ENCODE assay signal across 11 mouse cellular contexts in the genomic region with DNA sequence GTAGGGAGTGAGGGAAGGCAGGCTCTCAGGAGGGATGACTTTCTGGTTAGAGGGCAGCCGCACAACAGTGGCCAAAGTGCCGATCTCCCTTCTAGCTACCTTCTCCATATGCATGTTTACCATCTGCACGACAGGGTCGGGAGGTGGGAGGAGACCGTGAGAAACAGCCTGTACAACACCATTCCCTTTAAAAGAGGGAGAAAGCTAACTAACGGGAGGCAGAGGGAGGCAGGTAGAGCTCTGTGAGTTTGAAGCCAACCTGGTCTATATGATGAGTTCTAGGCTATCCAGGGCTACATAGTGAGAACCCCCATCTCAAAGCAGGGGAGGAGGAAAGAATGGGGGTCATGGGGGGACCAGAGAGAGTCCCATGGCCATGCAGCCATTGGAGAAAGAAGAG. TPM values are rescaled to one million over a fixed set of nuclear protein-coding genes. Genes with fewer than 3 reads are reported as not detected.
DNase-seq lines count a peak whose midpoint lies in the region; ATAC-seq and TF ChIP-seq lines count a peak whose summit lies in the region.
"Had no signal": no experiment of that assay in that cellular context is flagged by ENCODE, and none has a peak within 500 bp of the region (broad histone marks: within the 10 kb centered on the region; RNA-seq: fewer than 3 reads in every experiment).

No protein-coding gene starts in this region.

- no peak for TF ChIP-seq CTCF in kidney, adult 2 months (conservative IDR thresholded peaks at IDR 0.05; ENCODE audit: insufficient read depth, insufficient read length, low read depth, low read length)
- no peak for TF ChIP-seq CTCF in CH12.LX (conservative IDR thresholded peaks at IDR 0.05 in 1 of 2, IDR thresholded peaks at IDR 0.05 in 1 of 2; ENCODE audit: low read depth in 2 of 2, low read length in 2 of 2)
- TF ChIP-seq CTCF in G1E (IDR thresholded peaks at IDR 0.05; ENCODE audit: low read depth, low read length): no peak

- no peaks in the 10 kb centered on the region for H3K27me3 ChIP-seq in kidney, adult 2 months (replicated peaks; ENCODE audit: control insufficient read depth, insufficient read depth, low read length)
- H3K27me3 ChIP-seq in CH12.LX (replicated peaks): no peaks in the 10 kb centered on the region
- H3K27me3 ChIP-seq in G1E (ENCODE audit: insufficient read depth, low read length): no peaks in the 10 kb centered on the region
- H3K27me3 ChIP-seq in liver, embryonic 12.5 days (replicated peaks): peaks cover 64% of the 10 kb centered on the region
- peaks cover 72% of the 10 kb centered on the region for H3K27me3 ChIP-seq in neural tube, embryonic 15.5 days (replicated peaks)

- H3K27ac ChIP-seq in kidney, adult 2 months (ENCODE audit: insufficient read depth, low read depth, low read length): peak overlapping the region; percentile 65
- H3K27ac ChIP-seq in CH12.LX (ENCODE audit: insufficient read depth, low read depth): peak overlapping the region; percentile 97
- peak overlapping the region; percentile 79 for H3K27ac ChIP-seq in liver, embryonic 12.5 days
- no peak overlapping the region for H3K27ac ChIP-seq in neural tube, embryonic 15.5 days (replicated peaks)
- H3K27ac ChIP-seq: forebrain, embryonic 12.5 days; hindbrain, embryonic 14.5 days had no signal

- peaks cover 7% of the 10 kb centered on the region for H3K9me3 ChIP-seq in CH12.LX (replicated peaks; ENCODE audit: low read length)
- peaks cover 5% of the 10 kb centered on the region for H3K9me3 ChIP-seq in G1E (replicated peaks)
- H3K9me3 ChIP-seq in liver, embryonic 12.5 days (replicated peaks): no peaks in the 10 kb centered on the region
- H3K9me3 ChIP-seq in neural tube, embryonic 15.5 days (replicated peaks): no peaks in the 10 kb centered on the region
- H3K9me3 ChIP-seq: forebrain, embryonic 12.5 days had no signal

- DNase-seq in kidney, adult 2 months: no peak
- no peak for DNase-seq in kidney, postnatal 10 days
- DNase-seq in CH12.LX (ENCODE audit: extremely low read depth) (no peak), G1E (ENCODE audit: low spot score) (no peak)
- no peak for DNase-seq in layer of hippocampus, postnatal 25 days (ENCODE audit: extremely low spot score in 1 of 2, low spot score in 1 of 2)
- DNase-seq: adrenal gland, postnatal 14 days had no signal

- WGBS in kidney, adult 2 months: 51% methylated on average over 6 of the region's 6 CpGs
- WGBS in liver, embryonic 12.5 days (ENCODE audit: insufficient replicate concordance): 24% methylated on average over 6 of the region's 6 CpGs
- WGBS in neural tube, embryonic 15.5 days: 40% methylated on average over 6 of the region's 6 CpGs

- in situ Hi-C loops in CH12.LX (cut with MboI; ENCODE audit: low pct_ligation_motif_present, low pct_unique_long_range_greater_than_20kb, low sequenced_read_pairs): no loop called here

- no peak for TF ChIP-seq RAD21 in CH12.LX (IDR thresholded peaks at IDR 0.05; ENCODE audit: low read depth, low read length)

- ATAC-seq in G1E (ENCODE audit: extremely low read depth, insufficient number of reproducible peaks, low FRiP score, poor library complexity, severe bottlenecking): no peak
- ATAC-seq in liver, embryonic 12.5 days: no peak
- ATAC-seq in neural tube, embryonic 15.5 days (ENCODE audit: low FRiP score): no peak

- no peak overlapping the region for H3K4me3 ChIP-seq in kidney, adult 2 months (ENCODE audit: insufficient read depth, low read depth, low read length)
- peak overlapping the region in 2 of 3 experiments; percentile 4 to 5 for H3K4me3 ChIP-seq in CH12.LX (replicated peaks in 1 of 3; ENCODE audit: low read depth in 2 of 3, low read length in 2 of 3, poor library complexity in 1 of 3)
- H3K4me3 ChIP-seq in G1E (ENCODE audit: low read depth, low read length): peak overlapping the region; percentile 56; the same call in 1 of the 2 replicates
- no peak overlapping the region for H3K4me3 ChIP-seq in liver, embryonic 12.5 days
- H3K4me3 ChIP-seq in neural tube, embryonic 15.5 days (replicated peaks): no peak overlapping the region
- H3K4me3 ChIP-seq: forebrain, embryonic 12.5 days had no signal

- TF ChIP-seq EP300 in CH12.LX (IDR thresholded peaks at IDR 0.05; ENCODE audit: low read length): 0 out of 2 replicates have a peak, but pooled peaks have one; percentile 6

- no peaks in the 10 kb centered on the region for H3K36me3 ChIP-seq in kidney, adult 2 months (ENCODE audit: control insufficient read depth, insufficient read depth, low read length)
- H3K36me3 ChIP-seq in CH12.LX (replicated peaks in 1 of 2; ENCODE audit: control insufficient read depth in 1 of 2, insufficient read depth in 1 of 2, low read length in 1 of 2) (peaks cover 42 to 54% of the 10 kb centered on the region in 2 experiments), G1E (replicated peaks) (peaks cover 62% of the 10 kb centered on the region)
- H3K36me3 ChIP-seq in liver, embryonic 12.5 days: peaks cover 4% of the 10 kb centered on the region
- no peaks in the 10 kb centered on the region for H3K36me3 ChIP-seq in neural tube, embryonic 15.5 days
- H3K36me3 ChIP-seq: forebrain, embryonic 12.5 days had no signal

- peaks cover 7% of the 10 kb centered on the region; the same call in 1 of the 2 replicates for H3K4me1 ChIP-seq in kidney, adult 2 months (ENCODE audit: control insufficient read depth, insufficient read depth, low read length)
- H3K4me1 ChIP-seq in CH12.LX (ENCODE audit: control insufficient read depth in 1 of 2, insufficient read depth in 2 of 2): peaks cover 50 to 91% of the 10 kb centered on the region in 2 experiments
- H3K4me1 ChIP-seq in G1E (ENCODE audit: insufficient read depth, low read depth, low read length): peaks cover 97% of the 10 kb centered on the region
- H3K4me1 ChIP-seq in liver, embryonic 12.5 days: peaks cover 74% of the 10 kb centered on the region
- peaks cover 35% of the 10 kb centered on the region for H3K4me1 ChIP-seq in neural tube, embryonic 15.5 days

- no peak overlapping the region for H3K9ac ChIP-seq in CH12.LX (ENCODE audit: insufficient read depth, low read depth)
- H3K9ac ChIP-seq in liver, embryonic 12.5 days: peak overlapping the region; percentile 58
- H3K9ac ChIP-seq in neural tube, embryonic 15.5 days (replicated peaks): no peak overlapping the region
- H3K9ac ChIP-seq: forebrain, embryonic 12.5 days; hindbrain, embryonic 14.5 days had no signal

- dilution Hi-C loops in CH12.LX (cut with MboI; ENCODE audit: extremely low pct_ligation_motif_present, extremely low pct_unique_long_range_greater_than_20kb, low sequenced_read_pairs): no loop called here

- peak overlapping the region; percentile 90 for H3K4me2 ChIP-seq in CH12.LX (ENCODE audit: insufficient read depth, low read depth, poor library complexity, severe bottlenecking)
- H3K4me2 ChIP-seq in liver, embryonic 12.5 days: peak overlapping the region; percentile 64
- H3K4me2 ChIP-seq in neural tube, embryonic 15.5 days: no peak overlapping the region
- H3K4me2 ChIP-seq: forebrain, embryonic 12.5 days; hindbrain, embryonic 14.5 days had no signal

- peaks cover 31% of the 10 kb centered on the region for H3K79me2 ChIP-seq in CH12.LX (replicated peaks; ENCODE audit: control insufficient read depth, extremely low read depth, insufficient read depth, poor library complexity, severe bottlenecking)

- no peak for TF ChIP-seq POLR2A in kidney, adult 2 months (IDR thresholded peaks at IDR 0.05; ENCODE audit: low read depth, low read length)
- TF ChIP-seq POLR2A in CH12.LX (IDR thresholded peaks at IDR 0.05; ENCODE audit: low read depth, low read length): no peak

TF ChIP-seq in CH12.LX, 34 proteins besides CTCF, POLR2A, EP300 and RAD21:
- TF ChIP-seq CHD2 (IDR thresholded peaks at IDR 0.05; ENCODE audit: low read length) (no peak), RCOR1 (conservative IDR thresholded peaks at IDR 0.05; ENCODE audit: low read depth, low read length) (no peak), NELFE (IDR thresholded peaks at IDR 0.05; ENCODE audit: low read depth, low read length) (0 out of 2 replicates have a peak, but pooled peaks have one; percentile 26), MXI1 (IDR thresholded peaks at IDR 0.05; ENCODE audit: low read depth, low read length) (no peak)

RNA-seq across cellular contexts. Expression of gene Gngt2, which starts 1.2 kb away (rescaled TPM):
- 8.0 and 10.3 TPM in 2 replicates for polyA plus RNA-seq in kidney, adult 2 months (2012; rRNA removed)
- 133 and 143 TPM in 2 replicates for total RNA-seq in CH12.LX (2012; rRNA removed)
- total RNA-seq in CH12.LX (2014; rRNA removed): 157 and 162 TPM in 2 replicates
- polyA plus RNA-seq in CH12.LX (2012; ENCODE audit: insufficient read length, low read depth): 136 and 140 TPM in 2 replicates
- 40.9 and 50.3 TPM in 2 replicates for total RNA-seq in G1E (2014; fragmentation: Nextera tagmentation)
- 31.0 and 33.6 TPM in 2 replicates for total RNA-seq in G1E (2017)
- 11.8 and 15.0 TPM in 2 replicates for polyA plus RNA-seq in G1E (2012)
- 15.8 and 16.7 TPM in 2 replicates for polyA plus RNA-seq in liver, embryonic 12.5 days (2016; fragmentation: Nextera tagmentation; extraction: Ambion mirVana)
- total RNA-seq in layer of hippocampus, postnatal 25 days (2021): 1 to 10 TPM; 3.3 to 3.8 TPM
- 3.5 and 13.2 TPM in 2 replicates for polyA plus RNA-seq in neural tube, embryonic 15.5 days (2015; fragmentation: Nextera tagmentation; extraction: Ambion mirVana)

RNA-seq across cellular contexts. Expression of gene Abi3, which starts 6.4 kb away (rescaled TPM):
- 21.8 and 25.0 TPM in 2 replicates for polyA plus RNA-seq in kidney, adult 2 months (2012; rRNA removed)
- total RNA-seq in CH12.LX (2012; rRNA removed) (31.4 and 33.5 TPM in 2 replicates), CH12.LX (2014; rRNA removed) (24.4 and 25.9 TPM in 2 replicates), G1E (2014; fragmentation: Nextera tagmentation) (22.7 and 29.2 TPM in 2 replicates), G1E (2017) (12.7 and 14.1 TPM in 2 replicates)
- polyA plus RNA-seq in CH12.LX (2012; ENCODE audit: insufficient read length, low read depth) (54.9 and 74.5 TPM in 2 replicates), G1E (2012) (56.9 and 79.3 TPM in 2 replicates)
- polyA plus RNA-seq in liver, embryonic 12.5 days (2016; fragmentation: Nextera tagmentation; extraction: Ambion mirVana): 7.3 and 7.6 TPM in 2 replicates
- total RNA-seq in layer of hippocampus, postnatal 25 days (2021): 1 to 10 TPM; 5.4 to 8.1 TPM
- 1.6 and 15.2 TPM in 2 replicates for polyA plus RNA-seq in neural tube, embryonic 15.5 days (2015; fragmentation: Nextera tagmentation; extraction: Ambion mirVana)

RNA-seq across cellular contexts. Expression of gene Phospho1, which starts 11.5 kb away (rescaled TPM):
- 26.4 and 46.5 TPM in 2 replicates for polyA plus RNA-seq in kidney, adult 2 months (2012; rRNA removed)
- 0.46 and 1.3 TPM in 2 replicates for total RNA-seq in CH12.LX (2012; rRNA removed)
- not detected in 2 replicates for total RNA-seq in CH12.LX (2014; rRNA removed)
- 0.97 and 6.0 TPM in 2 replicates for polyA plus RNA-seq in CH12.LX (2012; ENCODE audit: insufficient read length, low read depth)
- total RNA-seq in G1E (2014; fragmentation: Nextera tagmentation): 34.5 and 43.0 TPM in 2 replicates
- total RNA-seq in G1E (2017): 7.0 and 7.4 TPM in 2 replicates
- polyA plus RNA-seq in G1E (2012): 236 and 275 TPM in 2 replicates
- polyA plus RNA-seq in liver, embryonic 12.5 days (2016; fragmentation: Nextera tagmentation; extraction: Ambion mirVana): 2.7 and 3.4 TPM in 2 replicates
- total RNA-seq in layer of hippocampus, postnatal 25 days (2021): 10 to 100 TPM; 55.6 to 64.3 TPM
- polyA plus RNA-seq in neural tube, embryonic 15.5 days (2015; fragmentation: Nextera tagmentation; extraction: Ambion mirVana): 0.64 TPM in 1 of 2 replicates, not detected in the other
- polyA plus RNA-seq: forebrain, embryonic 12.5 days; stomach, embryonic 14.5 days had no signal

Comparison
In these comparisons a context has a peak if more than half of its experiments do, and no peak if none do; other contexts are left out.
1. H3K4me3 ChIP-seq: peak in CH12.LX (2 of 3) and G1E (single experiment); none in kidney, adult 2 months (single experiment), liver, embryonic 12.5 days (single experiment) and neural tube, embryonic 15.5 days (single experiment).